Mouse (Mus musculus) left cerebral cortex, postnatal 4 days (tissue): ENCODE measurements around the gene Hexdc. TPM values are rescaled to one million over a fixed set of nuclear protein-coding genes. Genes with fewer than 3 reads are reported as not detected.

Experiments used
- DNase-seq: peaks from one replicate; pipeline ENCODE4 v3.0.0-alpha.2; 2022
- intact Hi-C: fragments of 180-260 bp; cut with DNase I; formaldehyde crosslinking; loops from one replicate; pipeline ENCODE4 v1.15.1; 2025
- total RNA-seq, 2 experiments: library from RNA; stranded (reverse); gene quantifications; 2 replicates each; pipeline ENCODE4 v1.2.3; 2021

Hexdc gene
- total RNA-seq, 2 experiments from 2014 or later = 54.9 to 57.3 TPM

GRCm38 (mm10) chr11:121221321-121222010 is 17.2 kb downstream of the Hexdc start:
- intact Hi-C loops = no loop called here

GRCm38 (mm10) chr11:121228129-121229017 is 24.1 kb downstream of the Hexdc start:
- intact Hi-C loops = no loop called here
- no peak for DNase-seq

More at GRCm38 (mm10) chr11:121221321-121222010, 17.2 kb downstream of the Hexdc start:
- no peak for DNase-seq

GRCm38 (mm10) chr11:121229018-121229439 is 24.8 kb downstream of the Hexdc start, which contains the start of gene Cybc1:
TSS of gene Cybc1 (minus strand) at chr11:121229322.
- peak; percentile 56 for DNase-seq
- intact Hi-C loops = no loop called here

DNA sequence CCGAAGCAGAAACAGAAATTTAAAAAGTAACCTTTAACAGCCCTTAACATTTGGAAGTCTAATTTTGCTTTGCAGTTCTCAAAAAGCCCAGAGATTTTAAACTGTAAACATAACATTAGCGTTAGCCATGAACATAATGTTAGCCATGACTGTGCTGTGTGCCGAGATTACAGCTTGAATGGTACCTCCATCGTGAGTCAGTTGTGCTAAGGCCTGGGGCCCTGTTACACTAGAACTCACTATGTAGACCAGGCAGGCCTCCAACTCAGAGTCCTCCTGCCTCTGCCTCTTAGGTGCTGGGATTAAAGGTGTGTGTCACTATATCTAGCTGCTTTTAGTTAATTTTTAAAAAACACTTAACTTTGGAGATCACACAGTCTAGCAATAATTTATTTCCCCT is 27.0 kb downstream of the Hexdc start:
- intact Hi-C loops = no loop called here
- no peak for DNase-seq

- intact Hi-C loops = no loop called here
- DNase-seq = no peak
These were observed 27.5 kb downstream of the Hexdc start for GRCm38 (mm10) chr11:121231628-121232291.

- intact Hi-C loops = no loop called here
- no peak for DNase-seq
These were observed 28.5 kb downstream of the Hexdc start for GRCm38 (mm10) chr11:121232706-121233105.

DNA sequence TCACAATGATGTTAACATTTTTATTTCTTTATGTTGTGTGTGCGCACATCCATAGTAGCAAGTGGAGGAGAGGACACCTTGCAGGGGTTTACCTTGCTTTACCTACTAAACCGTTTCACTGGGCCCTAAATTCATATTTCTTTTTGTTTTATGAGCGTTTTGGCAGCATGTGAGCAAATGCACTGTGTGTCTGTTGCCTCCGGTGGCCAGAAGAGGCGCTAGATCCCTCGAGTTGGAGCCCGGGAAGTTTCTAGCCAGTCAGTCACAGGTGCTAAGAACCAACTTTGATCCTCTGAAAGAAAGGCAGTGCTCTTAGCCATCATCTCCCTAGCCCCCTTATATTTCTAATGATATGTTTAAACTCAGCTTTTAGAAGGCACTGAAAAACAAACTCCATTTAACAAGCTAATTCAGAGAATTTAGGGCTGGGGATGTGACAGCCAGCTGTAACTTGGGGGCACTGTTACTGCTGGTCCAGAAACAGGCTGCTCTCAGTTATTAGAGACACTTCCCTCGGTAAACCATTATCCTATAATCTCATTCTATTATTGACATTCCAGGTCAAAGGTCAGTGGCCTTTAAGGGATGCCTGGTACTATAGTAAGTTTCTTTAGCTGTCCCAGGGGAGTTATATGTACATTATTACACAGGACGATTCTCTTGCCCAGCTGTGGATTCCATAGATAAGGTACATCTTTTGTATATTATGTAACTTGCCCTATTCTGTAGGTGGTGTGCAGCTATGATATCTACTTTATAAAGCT is 31.4 kb downstream of the Hexdc start:
- DNase-seq = peak; percentile 34
- intact Hi-C loops = no loop called here

- DNase-seq = peak; percentile 99
- intact Hi-C loops = no loop called here
These were observed 32.5 kb downstream of the Hexdc start, which contains the start of gene Narf for GRCm38 (mm10) chr11:121236564-121237344. TSS of gene Narf (plus strand) at chr11:121237253.

DNA sequence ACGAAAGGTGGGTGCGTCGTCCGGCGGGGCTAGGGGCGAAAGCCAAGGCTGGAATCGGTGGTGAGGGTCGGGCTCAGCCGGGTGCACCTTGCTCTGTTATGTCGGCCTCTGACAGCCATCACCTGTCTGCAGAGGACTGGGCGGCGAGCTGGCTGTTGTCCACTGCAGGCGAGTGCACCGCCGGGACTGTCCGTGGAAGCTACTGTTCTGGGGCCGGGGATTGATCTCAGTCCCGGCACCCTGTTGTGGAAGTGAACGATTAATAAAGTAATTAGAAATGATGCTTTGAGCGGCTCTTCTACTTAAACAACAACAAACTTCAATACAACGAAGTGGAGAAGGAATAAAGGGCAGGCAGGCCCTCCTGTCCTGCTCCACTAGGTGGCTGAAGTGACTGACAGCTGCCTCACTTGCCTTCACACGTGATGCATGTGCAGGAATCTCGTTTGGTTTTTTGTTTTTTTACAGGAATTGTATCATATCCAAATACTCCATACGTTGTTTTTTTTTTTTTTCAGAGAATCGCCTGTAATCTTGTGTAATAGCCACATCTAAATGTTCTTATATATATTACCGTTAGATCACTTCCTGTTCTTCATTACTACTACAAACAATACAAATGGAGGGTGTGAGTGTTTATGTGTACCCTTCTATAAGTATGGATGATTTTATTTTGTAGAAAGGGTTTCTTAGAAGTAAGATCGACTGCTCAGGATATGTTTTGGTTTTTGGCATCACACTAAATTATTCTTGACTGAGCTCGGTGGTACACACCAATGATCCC is 33.3 kb downstream of the Hexdc start:
- intact Hi-C loops = no loop called here
- no peak for DNase-seq

- DNase-seq = no peak
- intact Hi-C loops = no loop called here
These were observed 35.4 kb downstream of the Hexdc start for GRCm38 (mm10) chr11:121239669-121240068.

DNA sequence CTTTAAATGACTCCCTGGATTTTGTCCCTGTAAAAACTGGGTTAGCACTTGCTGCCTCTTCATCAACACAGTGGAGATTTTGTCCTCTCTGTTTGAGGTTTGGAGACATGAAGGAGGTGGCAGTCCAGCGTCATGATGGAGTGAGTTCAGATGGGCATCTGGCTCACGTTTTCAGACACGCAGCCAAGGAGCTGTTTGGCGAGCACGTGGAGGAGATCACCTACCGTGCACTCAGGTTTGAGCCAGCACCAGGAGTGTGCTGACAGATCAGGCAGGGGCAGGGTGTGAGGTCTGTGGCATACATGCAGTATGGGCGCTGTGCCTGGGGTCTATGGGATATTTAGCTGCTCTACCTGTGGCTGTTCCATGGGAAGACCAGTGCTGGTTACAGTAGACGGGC is 46.0 kb downstream of the Hexdc start:
- intact Hi-C loops = no loop called here

DNA sequence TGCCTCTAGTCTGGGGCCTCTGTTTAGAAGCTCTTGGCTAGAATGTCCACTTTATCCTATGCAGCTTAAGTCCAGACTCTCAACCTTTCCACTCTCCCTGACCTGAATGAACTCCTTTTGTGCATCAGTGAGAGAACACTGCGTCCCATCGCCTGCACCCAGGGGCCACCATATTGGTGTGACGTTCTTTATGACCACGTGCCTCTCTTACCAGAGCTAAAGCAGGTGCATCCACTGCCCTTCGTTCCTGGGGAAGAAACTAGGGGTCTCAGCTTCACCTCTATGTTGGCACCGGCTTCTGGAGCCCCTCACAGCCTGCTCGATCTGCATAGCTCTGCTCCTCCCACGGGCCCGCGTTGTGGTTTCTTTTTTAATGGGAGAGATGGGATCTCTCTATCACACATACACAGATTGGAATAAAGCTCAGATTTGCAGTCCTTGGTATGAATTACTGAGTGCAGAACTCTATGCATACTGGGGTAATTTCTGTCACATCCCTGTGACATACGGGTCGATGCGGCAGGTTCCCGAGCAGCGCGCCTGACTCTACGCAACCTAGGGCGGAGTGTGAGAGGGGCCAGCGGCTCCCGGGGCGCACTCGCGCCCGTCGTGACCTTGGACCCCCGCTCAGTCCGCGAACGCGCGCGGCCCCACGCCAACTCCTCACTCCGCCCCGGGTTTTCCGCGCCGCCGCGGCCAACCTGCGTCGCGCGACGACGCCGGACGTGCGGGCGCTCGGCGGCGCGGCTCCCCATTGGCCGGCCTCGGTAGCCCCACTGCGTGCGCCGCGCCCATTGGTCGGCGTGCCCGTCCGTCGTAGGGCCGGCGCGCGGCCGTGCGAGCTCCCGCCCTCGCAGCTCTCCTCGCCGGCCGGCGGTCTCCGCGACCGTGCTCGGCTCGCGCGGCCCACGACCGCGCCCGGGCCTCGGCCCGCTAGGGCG is 55.2 kb downstream of the Hexdc start, which contains the start of gene Foxk2:
Gene Foxk2, plus strand, starts transcription at position 831 of the 941 bp plus-strand sequence.
- DNase-seq = peak; percentile 94
- intact Hi-C loops = no loop called here

More for the DNA sequence above, 46.0 kb downstream of the Hexdc start:
- DNase-seq = no peak

GRCm38 (mm10) chr11:121260211-121260906 is 56.1 kb downstream of the Hexdc start:
- peak; percentile 45 for DNase-seq
- intact Hi-C loops = no loop called here

- intact Hi-C loops = no loop called here
- no peak for DNase-seq
These were observed 56.8 kb downstream of the Hexdc start for GRCm38 (mm10) chr11:121261074-121261473.
